Mouse (Mus musculus) heart, adult 11 months (tissue): Measurements from ENCODE around the gene Tha1.

Experiments used
- DNase-seq: peaks from one replicate; pipeline ENCODE4 v3.0.0; 2022

Tha1 gene

DNA sequence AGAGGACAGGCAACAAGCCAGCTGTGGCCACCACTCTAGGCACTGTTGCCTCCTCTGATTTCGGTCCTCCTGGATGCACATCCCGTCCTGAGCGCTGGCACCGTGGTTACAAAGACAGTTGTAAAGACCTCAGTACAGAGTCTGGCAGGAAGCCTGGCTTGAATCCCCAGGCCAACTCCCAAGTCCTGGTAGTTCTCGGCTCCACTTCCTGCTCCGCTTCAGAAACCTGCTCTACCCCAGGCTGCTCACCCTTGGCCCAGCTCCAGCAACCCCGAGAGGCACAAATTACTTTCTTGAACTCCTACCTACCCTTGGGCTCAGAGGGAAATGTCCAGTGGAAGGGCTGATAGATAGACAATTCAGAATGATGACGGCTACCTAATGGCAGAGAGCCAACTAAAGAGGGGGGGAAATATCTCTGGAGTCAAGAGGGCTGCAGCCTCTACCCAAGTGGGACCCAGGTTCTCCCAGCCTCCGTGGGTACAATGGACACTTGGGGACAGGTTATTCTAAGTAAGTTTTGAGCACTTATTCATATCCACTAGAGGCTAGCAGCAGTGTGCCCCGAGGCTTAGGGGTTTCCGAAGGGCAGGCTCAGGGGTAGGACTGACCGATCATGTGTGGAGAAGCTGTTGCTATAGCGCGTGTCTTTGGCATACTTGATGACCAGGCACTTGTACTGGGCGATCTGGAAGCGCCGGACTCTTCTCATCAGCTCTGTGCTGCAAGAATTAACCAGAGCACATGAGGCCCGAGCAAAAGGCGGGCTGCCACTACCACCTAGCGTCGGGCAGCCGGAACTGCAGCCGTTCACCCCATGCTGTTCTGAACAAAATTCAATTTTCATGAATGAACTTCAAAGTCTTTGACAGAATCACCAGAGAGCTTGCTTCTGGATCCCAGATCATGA, 49.0 kb downstream of the Tha1 start:
- DNase-seq: peak; percentile 98

DNA sequence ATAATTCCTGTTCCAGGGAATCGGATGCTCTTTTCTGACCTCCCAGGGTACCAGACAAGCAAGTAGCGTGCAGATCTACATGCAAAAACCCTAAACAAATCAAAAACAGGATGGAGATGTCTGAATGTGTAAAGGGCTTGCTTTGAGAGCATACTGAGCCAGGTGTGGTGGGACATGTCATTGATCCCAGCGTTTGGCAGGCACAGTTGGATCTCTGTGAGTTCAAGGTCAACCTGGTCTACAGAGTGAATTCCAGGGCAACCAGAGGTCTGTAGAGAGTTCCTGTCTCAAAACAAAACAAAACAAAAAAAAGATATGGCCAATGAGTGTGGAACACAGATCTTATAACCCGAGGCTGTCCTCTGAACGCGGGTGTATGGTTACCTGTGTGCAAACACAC, 49.9 kb downstream of the Tha1 start:
- no peak for DNase-seq

DNA sequence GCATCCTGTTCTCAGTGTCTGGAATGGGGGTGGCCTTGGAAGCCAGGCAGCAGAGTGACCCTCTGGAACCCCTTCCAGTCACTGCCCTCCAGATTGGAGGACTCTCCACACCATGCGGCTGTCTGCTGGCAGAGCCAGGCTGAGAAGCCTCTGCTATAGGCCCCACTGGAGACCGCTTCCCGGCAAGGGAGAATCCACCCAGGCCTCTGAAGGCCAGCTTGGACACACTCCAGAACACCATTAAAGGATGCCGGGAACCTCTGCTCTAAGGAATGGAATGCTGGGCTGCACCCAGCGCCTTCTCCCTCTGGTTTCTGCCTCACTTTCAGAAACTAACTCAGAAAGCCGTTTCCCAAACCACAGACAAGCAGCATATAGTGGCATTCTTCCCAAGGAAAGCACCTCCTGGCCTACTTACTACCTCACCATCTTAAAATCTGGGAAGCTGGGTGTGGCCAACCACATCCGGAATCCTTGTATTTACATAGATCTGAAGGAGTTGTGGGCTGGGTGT, 50.5 kb downstream of the Tha1 start:
- DNase-seq: no peak

DNA sequence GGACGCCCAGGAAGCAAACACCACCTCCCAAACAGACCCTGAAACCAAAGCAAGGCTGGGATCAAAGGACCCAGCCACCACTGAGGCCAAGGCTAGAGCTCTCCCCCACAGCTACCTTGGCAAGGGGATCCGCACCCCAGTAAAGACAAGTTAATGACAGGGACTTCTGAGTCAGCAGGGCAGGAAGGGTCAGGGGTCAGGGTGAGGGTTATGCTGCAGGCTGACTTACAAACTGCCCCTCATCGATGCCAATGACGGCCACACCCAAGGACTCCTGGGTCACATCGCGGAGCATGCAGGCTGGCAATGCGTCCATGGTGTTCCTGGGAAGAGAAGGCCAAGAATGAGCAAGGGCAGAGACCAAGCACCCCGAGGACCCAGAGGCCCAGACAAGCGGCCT, 51.4 kb downstream of the Tha1 start:
- DNase-seq: no peak

DNA sequence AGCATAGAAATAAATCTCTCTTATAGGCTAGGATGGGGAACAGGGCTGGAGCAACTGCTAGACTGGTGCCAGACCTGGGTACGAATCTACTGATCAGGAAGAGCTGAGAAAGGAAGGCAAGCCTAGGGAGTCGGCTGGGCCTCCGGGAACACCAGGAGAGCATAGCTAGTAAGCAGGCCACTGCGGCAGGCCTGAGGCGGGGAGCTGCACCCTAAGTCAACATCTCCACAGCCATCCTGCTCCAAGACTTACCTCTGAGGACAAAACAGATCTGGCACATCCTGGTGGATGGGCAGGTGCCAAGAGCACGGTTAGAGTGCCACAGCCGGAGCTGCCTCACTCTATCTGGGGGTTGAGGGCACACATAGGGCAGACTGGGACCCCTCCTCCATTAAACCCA, 53.1 kb downstream of the Tha1 start:
- DNase-seq: no peak

DNA sequence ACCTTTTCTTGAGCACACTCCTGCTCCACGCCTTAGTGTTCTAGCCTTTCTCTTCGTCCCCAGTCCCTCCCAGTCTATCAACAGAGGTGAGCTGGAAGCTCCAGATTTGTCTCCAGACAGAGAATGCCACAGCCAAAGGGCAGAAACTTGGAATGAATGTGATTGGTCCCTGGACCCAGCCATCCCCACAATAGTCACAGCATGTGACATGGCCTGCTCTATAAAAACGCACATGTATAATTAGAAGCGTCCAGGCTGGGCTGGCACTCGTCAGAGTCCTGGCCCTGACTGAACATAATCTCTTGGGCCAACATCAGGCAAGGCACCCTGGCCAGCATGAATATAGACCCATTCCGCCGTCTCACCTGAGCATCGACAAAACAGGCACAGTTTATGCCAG, 54.2 kb downstream of the Tha1 start:
- DNase-seq: peak; percentile 99
